Mouse (Mus musculus) myocyte (in vitro differentiated cells): Measurements from ENCODE around the gene Zfp277.

Experiments
- POLR2A ChIP-seq: IDR thresholded peaks from one replicate; pipeline ENCODE4 v1.6.1; 2011; ENCODE audit warnings: low read depth, mild to moderate bottlenecking, control low read depth, moderate library complexity; ENCODE audit not compliant: insufficient read length
- USF1 ChIP-seq: IDR thresholded peaks from one replicate; pipeline ENCODE4 v1.6.1; 2011; ENCODE audit warnings: low read depth, mild to moderate bottlenecking, control low read depth, moderate library complexity

GRCm38 (mm10) chr12:40469009-40469408, 23.3 kb upstream of the Zfp277 start:
- TF ChIP-seq USF1 = no peak
- no peak for TF ChIP-seq POLR2A
